Mouse (Mus musculus) brain, embryonic 14.5 days (tissue): Measurements from ENCODE around the gene Arid3b.

Experiments used
- CTCF ChIP-seq: fragments of 200-500 bp; IDR thresholded peaks from 2 replicates; pipeline ENCODE4 v1.5.1; 2012; ENCODE audit warnings: inconsistent platforms, mild to moderate bottlenecking, moderate library complexity, borderline replicate concordance; ENCODE audit not compliant: insufficient read depth, insufficient read length; ENCODE audit errors: extremely low read depth
- POLR2A ChIP-seq: fragments of 200-500 bp; IDR thresholded peaks from 2 replicates; pipeline ENCODE4 v1.6.1; 2012; ENCODE audit warnings: mild to moderate bottlenecking, inconsistent platforms, borderline replicate concordance; ENCODE audit not compliant: poor library complexity, insufficient read depth, insufficient read length, severe bottlenecking; ENCODE audit errors: extremely low read depth

DNA sequence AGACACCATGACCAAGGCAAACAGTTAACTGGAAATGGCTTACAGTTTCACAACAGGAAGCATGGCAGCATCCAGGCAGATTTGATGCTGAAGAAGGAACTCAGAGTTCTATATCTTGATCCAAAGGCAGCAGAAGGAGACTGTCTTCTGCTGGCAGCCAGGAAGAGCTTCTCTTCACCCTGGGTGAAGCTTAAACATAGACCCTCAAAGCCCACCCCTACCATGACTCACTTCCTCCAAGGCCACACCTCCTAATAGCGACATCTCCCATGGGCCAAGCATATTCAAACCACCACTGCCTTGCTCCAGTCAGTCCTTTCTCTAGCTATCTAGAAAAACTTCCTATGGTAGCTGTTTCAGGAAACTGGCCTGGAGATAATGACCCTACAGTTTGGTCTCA is 89.5 kb downstream of the Arid3b start:
- TF ChIP-seq CTCF = no peak
- no peak for TF ChIP-seq POLR2A
